Mouse (Mus musculus): Measurements from ENCODE around the gene Olfr617. TPM values are rescaled to one million over a fixed set of nuclear protein-coding genes. Genes with fewer than 3 reads are reported as not detected.

The Olfr617 gene
- total and polyA plus RNA-seq, 2 experiments from 2014 or later, result not detected

DNA sequence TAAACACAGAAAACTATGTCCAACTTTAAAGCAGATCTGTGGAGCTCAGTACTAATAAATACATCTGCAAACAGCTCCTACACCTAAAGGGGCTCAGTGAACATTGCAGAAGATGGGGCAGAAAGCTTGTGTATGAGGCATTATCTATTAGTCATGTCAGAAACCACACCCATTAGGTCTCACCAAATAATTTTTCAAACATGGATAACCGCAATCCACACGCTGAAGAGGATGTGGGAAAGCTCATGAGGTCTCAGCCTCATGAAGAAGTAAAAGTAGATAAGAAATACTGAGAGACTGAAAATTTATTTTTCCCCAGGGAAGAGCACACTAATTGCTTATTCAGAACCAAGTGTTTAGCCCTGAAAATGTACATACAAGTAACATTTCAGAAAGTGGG lies 34.6 kb downstream of the Olfr617 start:
- 89% methylated on average over 2 of the region's 2 CpGs for WGBS
- no peak overlapping the region for H3K9ac ChIP-seq (replicated peaks; ENCODE audit: low read length)
- H3K36me3 ChIP-seq (ENCODE audit: insufficient read depth, low read length), result no peaks in the 10 kb centered on the region
- H3K4me1 ChIP-seq (ENCODE audit: insufficient read depth, low read length), result no peaks in the 10 kb centered on the region
- ATAC-seq (no peak), DNase-seq (ENCODE audit: low spot score) (no peak)
- no peak for TF ChIP-seq CTCF (IDR thresholded peaks at IDR 0.05; ENCODE audit: low read depth)
- H3K4me2 ChIP-seq (ENCODE audit: low read depth, low read length), result no peak overlapping the region
- H3K27me3 ChIP-seq (ENCODE audit: insufficient read depth, low read length), result no peaks in the 10 kb centered on the region
- no peaks in the 10 kb centered on the region for H3K9me3 ChIP-seq (ENCODE audit: low read length)
- H3K27ac ChIP-seq, result no peak overlapping the region
- no peak overlapping the region for H3K4me3 ChIP-seq (ENCODE audit: low read length)

DNA sequence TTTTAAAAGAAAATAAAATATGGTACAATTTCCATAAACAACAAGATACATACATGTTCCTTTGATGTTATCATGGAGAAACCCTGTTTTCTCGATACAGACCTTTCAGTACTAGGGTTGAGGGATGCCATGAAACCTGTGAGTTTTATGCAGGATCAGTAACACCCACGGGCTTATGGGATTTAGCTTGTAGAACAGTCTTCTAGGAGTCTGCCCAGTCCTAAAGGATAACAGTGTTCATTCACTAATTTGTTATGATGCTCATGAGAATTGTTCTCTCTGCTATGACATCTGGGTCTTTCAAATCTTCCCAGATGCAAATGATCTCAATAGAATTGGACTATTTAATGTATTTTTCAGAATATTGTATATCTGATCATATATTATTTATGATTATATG lies 39.6 kb downstream of the Olfr617 start, which contains the start of gene Olfr620:
Gene Olfr620 (minus strand): TSS at position 101 of the 400 bp plus-strand sequence.
- ATAC-seq (no peak), DNase-seq (ENCODE audit: low spot score) (no peak)
- Histone ChIP-seq H3K4me1 (ENCODE audit: insufficient read depth, low read length) (no peaks in the 10 kb centered on the region), H3K27me3 (ENCODE audit: insufficient read depth, low read length) (no peaks in the 10 kb centered on the region), H3K9ac (replicated peaks; ENCODE audit: low read length) (no peak within 1 kb of the TSS), H3K36me3 (ENCODE audit: insufficient read depth, low read length) (no peaks in the 10 kb centered on the region), H3K27ac (no peak within 1 kb of the TSS), H3K4me3 (ENCODE audit: low read length) (no peak within 1 kb of the TSS), H3K9me3 (ENCODE audit: low read length) (no peaks in the 10 kb centered on the region), H3K4me2 (ENCODE audit: low read depth, low read length) (no peak within 1 kb of the TSS)
- TF ChIP-seq CTCF (IDR thresholded peaks at IDR 0.05; ENCODE audit: low read depth), result no peak
- WGBS, result 81% methylated on average over 2 of the region's 2 CpGs

Small RNA genes within 50 kb of the gene (microRNA-seq; reads per million reads assigned to microRNA genes)
- gene Gm26506, result 0 reads per million in 2 experiments

Other genes with a start within 250 kb of the Olfr617 start
Only the 30 nearest of the 32 such genes appear.
- gene Olfr599, start 237.1 kb upstream of the Olfr617 start, total RNA-seq (2014; rRNA removed), result not detected in 2 replicates
- gene Olfr599, start 237.1 kb upstream of the Olfr617 start, polyA plus RNA-seq (2015; fragmentation: Nextera tagmentation; extraction: Ambion mirVana), result not detected in 2 replicates
- not detected in 2 replicates for gene Olfr600, start 223.4 kb upstream of the Olfr617 start, total RNA-seq (2014; rRNA removed)
- gene Olfr600, start 223.4 kb upstream of the Olfr617 start, polyA plus RNA-seq (2015; fragmentation: Nextera tagmentation; extraction: Ambion mirVana), result not detected in 2 replicates
- not detected in 2 replicates for gene Olfr601, start 210.4 kb upstream of the Olfr617 start, total RNA-seq (2014; rRNA removed)
- not detected in 2 replicates for gene Olfr601, start 210.4 kb upstream of the Olfr617 start, polyA plus RNA-seq (2015; fragmentation: Nextera tagmentation; extraction: Ambion mirVana)
- gene Olfr603, start 186.9 kb upstream of the Olfr617 start, total RNA-seq (2014; rRNA removed), result not detected in 2 replicates
- gene Olfr603, start 186.9 kb upstream of the Olfr617 start, polyA plus RNA-seq (2015; fragmentation: Nextera tagmentation; extraction: Ambion mirVana), result not detected in 2 replicates
- not detected in 2 replicates for gene Usp17lc, start 158.0 kb upstream of the Olfr617 start, total RNA-seq (2014; rRNA removed)
- gene Usp17lc, start 158.0 kb upstream of the Olfr617 start, polyA plus RNA-seq (2015; fragmentation: Nextera tagmentation; extraction: Ambion mirVana), result not detected in 2 replicates
- not detected in 2 replicates for gene Olfr605, start 127.6 kb upstream of the Olfr617 start, total RNA-seq (2014; rRNA removed)
- not detected in 2 replicates for gene Olfr605, start 127.6 kb upstream of the Olfr617 start, polyA plus RNA-seq (2015; fragmentation: Nextera tagmentation; extraction: Ambion mirVana)
- gene Olfr606, start 124.0 kb upstream of the Olfr617 start, total RNA-seq (2014; rRNA removed), result not detected in 2 replicates
- gene Olfr606, start 124.0 kb upstream of the Olfr617 start, polyA plus RNA-seq (2015; fragmentation: Nextera tagmentation; extraction: Ambion mirVana), result not detected in 2 replicates
- gene Olfr607, start 108.9 kb upstream of the Olfr617 start, total RNA-seq (2014; rRNA removed), result not detected in 2 replicates
- not detected in 2 replicates for gene Olfr607, start 108.9 kb upstream of the Olfr617 start, polyA plus RNA-seq (2015; fragmentation: Nextera tagmentation; extraction: Ambion mirVana)
- gene Olfr608, start 103.2 kb upstream of the Olfr617 start, total RNA-seq (2014; rRNA removed), result not detected in 2 replicates
- not detected in 2 replicates for gene Olfr608, start 103.2 kb upstream of the Olfr617 start, polyA plus RNA-seq (2015; fragmentation: Nextera tagmentation; extraction: Ambion mirVana)
- not detected in 2 replicates for gene Olfr609, start 75.0 kb upstream of the Olfr617 start, total RNA-seq (2014; rRNA removed)
- gene Olfr609, start 75.0 kb upstream of the Olfr617 start, polyA plus RNA-seq (2015; fragmentation: Nextera tagmentation; extraction: Ambion mirVana), result not detected in 2 replicates
- not detected in 2 replicates for gene Olfr610, start 60.9 kb upstream of the Olfr617 start, total RNA-seq (2014; rRNA removed)
- not detected in 2 replicates for gene Olfr610, start 60.9 kb upstream of the Olfr617 start, polyA plus RNA-seq (2015; fragmentation: Nextera tagmentation; extraction: Ambion mirVana)
- gene Olfr611, start 52.2 kb upstream of the Olfr617 start, total RNA-seq (2014; rRNA removed), result not detected in 2 replicates
- gene Olfr611, start 52.2 kb upstream of the Olfr617 start, polyA plus RNA-seq (2015; fragmentation: Nextera tagmentation; extraction: Ambion mirVana), result not detected in 2 replicates
- gene Olfr612, start 30.3 kb upstream of the Olfr617 start, total RNA-seq (2014; rRNA removed), result not detected in 2 replicates
- gene Olfr612, start 30.3 kb upstream of the Olfr617 start, polyA plus RNA-seq (2015; fragmentation: Nextera tagmentation; extraction: Ambion mirVana), result not detected in 2 replicates
- not detected in 2 replicates for gene Olfr613, start 25.0 kb upstream of the Olfr617 start, total RNA-seq (2014; rRNA removed)
- not detected in 2 replicates for gene Olfr613, start 25.0 kb upstream of the Olfr617 start, polyA plus RNA-seq (2015; fragmentation: Nextera tagmentation; extraction: Ambion mirVana)
- gene Olfr615, start 17.0 kb upstream of the Olfr617 start, total RNA-seq (2014; rRNA removed), result not detected in 2 replicates
- not detected in 2 replicates for gene Olfr615, start 17.0 kb upstream of the Olfr617 start, polyA plus RNA-seq (2015; fragmentation: Nextera tagmentation; extraction: Ambion mirVana)
- not detected in 2 replicates for gene Olfr616, start 3.9 kb upstream of the Olfr617 start, total RNA-seq (2014; rRNA removed)
- gene Olfr616, start 3.9 kb upstream of the Olfr617 start, polyA plus RNA-seq (2015; fragmentation: Nextera tagmentation; extraction: Ambion mirVana), result not detected in 2 replicates
- 0.11 TPM in 1 of 2 replicates, not detected in the other for gene Olfr618, start 17.0 kb downstream of the Olfr617 start, total RNA-seq (2014; rRNA removed)
- gene Olfr618, start 17.0 kb downstream of the Olfr617 start, polyA plus RNA-seq (2015; fragmentation: Nextera tagmentation; extraction: Ambion mirVana), result not detected in 2 replicates
- not detected in 2 replicates for gene Olfr619, start 27.5 kb downstream of the Olfr617 start, total RNA-seq (2014; rRNA removed)
- not detected in 2 replicates for gene Olfr619, start 27.5 kb downstream of the Olfr617 start, polyA plus RNA-seq (2015; fragmentation: Nextera tagmentation; extraction: Ambion mirVana)
- gene Olfr620, start 39.5 kb downstream of the Olfr617 start, total RNA-seq (2014; rRNA removed), result not detected in 2 replicates
- not detected in 2 replicates for gene Olfr620, start 39.5 kb downstream of the Olfr617 start, polyA plus RNA-seq (2015; fragmentation: Nextera tagmentation; extraction: Ambion mirVana)
- gene Olfr622, start 69.6 kb downstream of the Olfr617 start, total RNA-seq (2014; rRNA removed), result not detected in 2 replicates
- not detected in 2 replicates for gene Olfr622, start 69.6 kb downstream of the Olfr617 start, polyA plus RNA-seq (2015; fragmentation: Nextera tagmentation; extraction: Ambion mirVana)
- not detected in 2 replicates for gene Olfr623, start 90.6 kb downstream of the Olfr617 start, total RNA-seq (2014; rRNA removed)
- gene Olfr623, start 90.6 kb downstream of the Olfr617 start, polyA plus RNA-seq (2015; fragmentation: Nextera tagmentation; extraction: Ambion mirVana), result not detected in 2 replicates
- gene Olfr624, start 98.1 kb downstream of the Olfr617 start, total RNA-seq (2014; rRNA removed), result not detected in 2 replicates
- gene Olfr624, start 98.1 kb downstream of the Olfr617 start, polyA plus RNA-seq (2015; fragmentation: Nextera tagmentation; extraction: Ambion mirVana), result 0.05 TPM in 1 of 2 replicates, not detected in the other
- not detected in 2 replicates for gene Olfr625-ps1, start 109.7 kb downstream of the Olfr617 start, total RNA-seq (2014; rRNA removed)
- not detected in 2 replicates for gene Olfr625-ps1, start 109.7 kb downstream of the Olfr617 start, polyA plus RNA-seq (2015; fragmentation: Nextera tagmentation; extraction: Ambion mirVana)
- not detected in 2 replicates for gene Olfr243, start 141.6 kb downstream of the Olfr617 start, total RNA-seq (2014; rRNA removed)
- gene Olfr243, start 141.6 kb downstream of the Olfr617 start, polyA plus RNA-seq (2015; fragmentation: Nextera tagmentation; extraction: Ambion mirVana), result not detected in 2 replicates
- gene Olfr628, start 157.3 kb downstream of the Olfr617 start, total RNA-seq (2014; rRNA removed), result not detected in 2 replicates
- not detected in 2 replicates for gene Olfr628, start 157.3 kb downstream of the Olfr617 start, polyA plus RNA-seq (2015; fragmentation: Nextera tagmentation; extraction: Ambion mirVana)
- not detected in 2 replicates for gene Olfr629, start 171.9 kb downstream of the Olfr617 start, total RNA-seq (2014; rRNA removed)
- not detected in 2 replicates for gene Olfr629, start 171.9 kb downstream of the Olfr617 start, polyA plus RNA-seq (2015; fragmentation: Nextera tagmentation; extraction: Ambion mirVana)
- not detected in 2 replicates for gene Olfr630, start 184.3 kb downstream of the Olfr617 start, total RNA-seq (2014; rRNA removed)
- not detected in 2 replicates for gene Olfr630, start 184.3 kb downstream of the Olfr617 start, polyA plus RNA-seq (2015; fragmentation: Nextera tagmentation; extraction: Ambion mirVana)
- gene Olfr69, start 198.5 kb downstream of the Olfr617 start, total RNA-seq (2014; rRNA removed), result not detected in 2 replicates
- not detected in 2 replicates for gene Olfr69, start 198.5 kb downstream of the Olfr617 start, polyA plus RNA-seq (2015; fragmentation: Nextera tagmentation; extraction: Ambion mirVana)
- not detected in 2 replicates for gene Olfr68, start 206.6 kb downstream of the Olfr617 start, total RNA-seq (2014; rRNA removed)
- gene Olfr68, start 206.6 kb downstream of the Olfr617 start, polyA plus RNA-seq (2015; fragmentation: Nextera tagmentation; extraction: Ambion mirVana), result not detected in 2 replicates
- not detected in 2 replicates for gene Olfr67, start 218.8 kb downstream of the Olfr617 start, total RNA-seq (2014; rRNA removed)
- gene Olfr67, start 218.8 kb downstream of the Olfr617 start, polyA plus RNA-seq (2015; fragmentation: Nextera tagmentation; extraction: Ambion mirVana), result not detected in 2 replicates